Mouse (Mus musculus): Measurements from ENCODE around the gene Sgpp1. TPM values are rescaled to one million over a fixed set of nuclear protein-coding genes. Genes with fewer than 3 reads are reported as not detected.
A peak's percentile ranks its signal among the peaks of the same experiment; 100 is the strongest.

Sgpp1 gene
- polyA plus RNA-seq, 1 experiment from 2014 or later: 10.5 TPM

DNA sequence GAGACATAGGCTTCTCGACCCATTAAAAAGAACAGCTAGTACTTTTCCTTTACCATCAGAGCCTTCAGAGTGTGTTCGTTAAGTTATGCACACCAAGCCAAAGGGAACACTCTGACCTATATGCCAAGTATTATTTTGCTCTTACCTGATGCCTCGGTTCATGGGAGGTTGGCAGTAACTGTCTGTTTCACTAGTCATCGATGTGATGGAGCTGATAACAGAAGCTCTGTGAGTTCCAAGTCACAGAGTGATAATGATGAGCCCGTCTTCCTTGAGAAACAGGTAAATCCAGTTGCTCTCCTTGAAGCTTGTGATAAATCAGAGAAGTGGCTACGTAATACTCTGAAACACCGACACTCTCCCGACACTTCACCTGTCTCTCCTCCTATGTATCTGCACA, 18.2 kb upstream of the Sgpp1 start:
- POLR2A ChIA-PET: no interaction called here

DNA sequence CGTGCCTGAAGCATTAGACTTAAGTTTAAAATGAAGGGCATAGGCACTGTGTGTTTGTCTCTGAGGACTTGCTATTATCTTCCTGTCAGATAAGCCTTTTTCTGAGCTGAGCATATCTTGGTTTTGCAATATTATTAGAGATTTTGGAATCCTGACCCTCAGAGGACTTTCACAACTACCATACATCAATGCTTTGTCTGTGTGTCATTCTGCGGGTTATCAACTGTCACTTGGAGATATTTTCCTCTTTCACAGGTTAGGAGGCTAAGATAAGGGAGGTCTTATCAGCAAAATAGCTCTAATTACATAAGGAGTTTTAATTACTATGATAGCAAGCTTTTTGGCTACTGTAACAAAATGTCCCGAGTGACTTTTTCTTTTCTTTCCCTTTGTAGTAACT, 16.5 kb upstream of the Sgpp1 start:
- in situ Hi-C loops (cut with MboI; ENCODE audit: low pct_unique_long_range_greater_than_20kb): loop anchor here (25.0 kb wide), 1 partner anchor 1415 kb away; no protein-coding TSS in a partner anchor
- ChIA-PET POLR2A (no interaction called here), CTCF (interaction anchor here (0.8 kb wide), 1 partner anchor 17 kb away, joined by 3 read pairs; no protein-coding TSS in a partner anchor)
- ATAC-seq (no peak), DNase-seq (ENCODE audit: low read depth, low spot score) (no peak)
- TF ChIP-seq CTCF (IDR thresholded peaks at IDR 0.05): no peak
- no peaks in the 10 kb centered on the region for H3K27me3 ChIP-seq

More for the DNA sequence above, 18.2 kb upstream of the Sgpp1 start:
- no peak for ATAC-seq
- CTCF ChIA-PET: no interaction called here
- in situ Hi-C loops (cut with MboI; ENCODE audit: low pct_unique_long_range_greater_than_20kb): loop anchor here (25.0 kb wide), 1 partner anchor 1416 kb away; no protein-coding TSS in a partner anchor
- H3K27me3 ChIP-seq: no peaks in the 10 kb centered on the region
- DNase-seq (ENCODE audit: low read depth, low spot score): no peak
- no peak for TF ChIP-seq CTCF (IDR thresholded peaks at IDR 0.05)

DNA sequence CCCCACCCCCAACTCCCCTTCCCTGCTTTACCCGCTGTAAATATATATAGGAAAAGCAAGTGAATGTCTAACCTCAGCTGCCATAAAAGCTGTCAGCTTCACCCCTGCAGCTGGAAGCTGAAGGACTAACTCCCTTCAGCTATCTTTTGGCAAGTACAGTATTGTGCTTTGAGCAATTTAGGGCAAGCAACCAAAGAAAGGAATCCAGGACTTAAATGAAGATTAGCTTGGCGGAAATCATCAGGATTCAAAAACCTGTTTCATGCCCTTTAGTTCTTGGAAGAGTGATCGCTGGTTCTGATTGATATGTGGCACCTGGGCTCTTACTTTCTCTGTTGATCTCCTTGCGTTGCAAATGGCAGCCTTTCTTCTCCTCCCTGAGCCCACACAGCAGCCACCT, 13.0 kb upstream of the Sgpp1 start:
- H3K27me3 ChIP-seq: no peaks in the 10 kb centered on the region
- in situ Hi-C loops (cut with MboI; ENCODE audit: low pct_unique_long_range_greater_than_20kb): no loop called here
- ChIA-PET POLR2A (no interaction called here), CTCF (no interaction called here)
- TF ChIP-seq CTCF (IDR thresholded peaks at IDR 0.05): no peak
- DNase-seq (ENCODE audit: low read depth, low spot score): no peak
- no peak for ATAC-seq

DNA sequence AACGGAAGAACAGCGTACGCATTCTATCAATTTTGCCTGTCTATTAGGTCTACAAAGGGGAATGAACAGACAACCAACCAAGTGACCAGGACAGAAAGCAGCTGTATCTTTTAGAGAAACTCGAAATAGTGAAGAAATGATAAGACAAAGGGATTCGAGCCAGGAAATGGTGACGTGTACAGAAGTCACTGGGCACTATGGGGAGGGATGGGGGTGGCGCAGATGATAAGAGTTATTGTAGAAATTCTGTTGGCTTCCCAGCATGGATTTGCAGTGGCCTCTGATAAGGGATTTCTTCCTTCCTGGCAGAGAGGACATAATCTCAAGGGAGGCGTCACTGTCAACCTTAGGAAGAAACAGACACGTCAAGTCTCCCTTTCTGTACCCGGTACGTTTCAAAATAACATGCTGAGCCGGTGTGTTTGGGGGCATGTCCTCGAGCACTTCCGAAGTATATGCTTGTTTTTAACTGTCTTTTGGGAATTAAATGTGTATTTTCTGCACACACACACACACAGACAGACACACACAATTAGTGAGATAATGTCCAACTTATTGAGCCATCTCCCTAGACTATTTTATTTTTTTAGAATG, 10.3 kb upstream of the Sgpp1 start:
- ATAC-seq: no peak
- ChIA-PET CTCF (no interaction called here), POLR2A (no interaction called here)
- no peak for DNase-seq (ENCODE audit: low read depth, low spot score)
- peaks cover 3% of the 10 kb centered on the region for H3K27me3 ChIP-seq
- in situ Hi-C loops (cut with MboI; ENCODE audit: low pct_unique_long_range_greater_than_20kb): no loop called here
- no peak for TF ChIP-seq CTCF (IDR thresholded peaks at IDR 0.05)

DNA sequence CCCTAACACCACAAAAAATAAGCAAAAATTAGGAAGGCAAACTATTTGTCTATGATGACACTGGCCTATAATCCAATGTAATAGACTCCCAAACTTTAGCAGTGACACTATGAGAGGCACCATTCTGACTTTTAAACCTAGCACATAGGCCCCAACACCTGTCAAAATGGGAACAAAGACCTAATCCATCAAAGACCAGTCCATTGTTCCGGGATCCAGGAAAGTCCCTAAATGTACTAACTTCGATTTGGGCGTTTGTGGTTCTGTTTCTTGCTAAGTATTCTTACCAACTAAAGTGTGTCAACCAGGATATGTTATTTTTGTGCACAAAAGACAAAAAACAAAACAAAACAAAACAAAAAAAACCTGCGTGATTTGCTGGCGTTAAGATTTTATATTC, 6.6 kb upstream of the Sgpp1 start:
- DNase-seq (ENCODE audit: low read depth, low spot score) (no peak), ATAC-seq (no peak)
- ChIA-PET CTCF (no interaction called here), POLR2A (no interaction called here)
- no peak for TF ChIP-seq CTCF (IDR thresholded peaks at IDR 0.05)
- in situ Hi-C loops (cut with MboI; ENCODE audit: low pct_unique_long_range_greater_than_20kb): no loop called here
- peaks cover 3% of the 10 kb centered on the region for H3K27me3 ChIP-seq

DNA sequence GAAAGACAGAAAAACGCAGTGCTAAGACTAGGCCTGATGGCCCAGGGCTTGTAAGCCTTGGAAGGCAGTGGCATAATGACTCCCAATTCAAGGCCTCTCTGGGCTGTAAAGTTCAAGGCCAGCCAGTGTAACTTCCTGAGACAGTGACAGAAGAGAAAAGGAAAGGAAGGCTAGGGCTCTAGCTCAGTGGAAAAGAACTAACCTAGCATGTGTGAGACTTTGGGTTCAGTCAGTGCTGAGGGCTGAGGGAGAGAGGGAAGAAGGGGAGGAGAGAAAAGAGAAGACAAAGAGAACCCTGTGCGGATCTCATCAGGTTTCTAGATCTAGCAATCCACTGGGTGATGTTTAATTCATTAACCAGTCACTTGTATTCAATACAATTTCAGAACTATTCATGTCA, 5.7 kb upstream of the Sgpp1 start:
- in situ Hi-C loops (cut with MboI; ENCODE audit: low pct_unique_long_range_greater_than_20kb): no loop called here

DNA sequence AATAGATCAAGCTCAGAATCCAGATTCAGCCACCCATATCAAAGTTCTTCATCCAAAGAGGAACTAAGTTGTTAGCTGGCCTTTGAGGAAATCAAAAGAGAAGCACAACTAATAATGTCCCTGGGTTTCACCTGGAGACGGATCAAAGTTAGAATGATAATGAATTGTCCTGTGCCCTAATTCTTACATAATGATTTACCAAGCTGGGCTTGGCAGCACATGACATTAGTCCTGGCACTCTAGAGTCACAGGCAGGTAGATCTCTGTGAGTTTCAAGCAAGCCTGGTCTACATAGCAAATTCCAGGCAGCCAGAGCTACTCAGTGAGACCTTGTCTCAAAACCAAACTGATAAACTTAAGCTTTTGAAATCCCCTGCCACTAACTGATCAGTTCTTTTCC, 4.9 kb upstream of the Sgpp1 start:
- no peak for TF ChIP-seq CTCF (IDR thresholded peaks at IDR 0.05)
- DNase-seq (ENCODE audit: low read depth, low spot score) (no peak), ATAC-seq (no peak)
- in situ Hi-C loops (cut with MboI; ENCODE audit: low pct_unique_long_range_greater_than_20kb): no loop called here
- peaks cover 7% of the 10 kb centered on the region for H3K27me3 ChIP-seq
- ChIA-PET CTCF (no interaction called here), POLR2A (no interaction called here)

More for the DNA sequence above, 5.7 kb upstream of the Sgpp1 start:
- H3K27me3 ChIP-seq: peaks cover 7% of the 10 kb centered on the region
- ChIA-PET CTCF (no interaction called here), POLR2A (no interaction called here)
- ATAC-seq (no peak), DNase-seq (ENCODE audit: low read depth, low spot score) (no peak)
- no peak for TF ChIP-seq CTCF (IDR thresholded peaks at IDR 0.05)

DNA sequence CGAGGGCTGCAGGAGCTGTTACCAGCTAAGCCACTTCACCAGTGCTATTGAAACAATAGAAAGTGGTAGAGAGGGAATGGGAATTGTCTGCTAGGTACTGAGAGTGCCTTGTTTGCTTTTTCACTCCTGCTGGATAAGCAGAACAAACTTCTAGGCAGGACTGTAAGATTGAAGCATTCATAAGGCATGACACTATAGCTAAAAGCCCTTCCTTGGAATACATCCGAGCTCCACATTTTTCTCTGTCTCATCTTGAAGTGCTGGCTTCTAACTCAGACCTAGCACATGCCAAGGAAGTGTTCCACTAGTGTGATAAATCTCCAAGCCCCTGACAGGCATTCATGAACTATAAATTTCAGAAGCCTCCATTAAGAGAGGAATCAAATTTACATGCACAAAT, 4.1 kb upstream of the Sgpp1 start:
- POLR2A ChIA-PET: no interaction called here
- DNase-seq (ENCODE audit: low read depth, low spot score) (no peak), ATAC-seq (no peak)
- H3K27me3 ChIP-seq: peaks cover 7% of the 10 kb centered on the region
- in situ Hi-C loops (cut with MboI; ENCODE audit: low pct_unique_long_range_greater_than_20kb): no loop called here
- TF ChIP-seq CTCF (IDR thresholded peaks at IDR 0.05): no peak
- CTCF ChIA-PET: no interaction called here

DNA sequence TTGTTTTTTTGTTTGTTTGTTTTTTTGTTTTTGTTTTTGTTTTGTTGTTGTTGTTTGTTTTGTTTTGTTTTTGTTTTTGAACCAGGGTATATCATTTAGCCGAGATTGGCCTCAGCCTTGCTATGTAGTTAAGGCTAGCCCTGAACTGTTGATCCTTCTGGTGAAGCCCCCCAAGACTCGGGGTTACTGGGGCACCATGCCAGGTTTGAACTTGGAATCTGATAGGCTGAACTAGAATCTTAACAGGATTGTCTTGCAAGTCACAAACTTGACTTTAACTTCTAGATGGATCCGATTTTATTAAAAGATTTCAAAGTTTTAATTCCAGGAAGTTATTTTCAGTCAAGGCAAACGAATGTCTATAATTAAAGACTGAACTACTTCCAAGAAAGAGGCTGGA, 767 bp upstream of the Sgpp1 start:
- no peak for TF ChIP-seq CTCF (IDR thresholded peaks at IDR 0.05)
- ChIA-PET CTCF (no interaction called here), POLR2A (no interaction called here)
- DNase-seq (ENCODE audit: low read depth, low spot score) (no peak), ATAC-seq (no peak)
- peaks cover 3% of the 10 kb centered on the region for H3K27me3 ChIP-seq
- in situ Hi-C loops (cut with MboI; ENCODE audit: low pct_unique_long_range_greater_than_20kb): no loop called here

DNA sequence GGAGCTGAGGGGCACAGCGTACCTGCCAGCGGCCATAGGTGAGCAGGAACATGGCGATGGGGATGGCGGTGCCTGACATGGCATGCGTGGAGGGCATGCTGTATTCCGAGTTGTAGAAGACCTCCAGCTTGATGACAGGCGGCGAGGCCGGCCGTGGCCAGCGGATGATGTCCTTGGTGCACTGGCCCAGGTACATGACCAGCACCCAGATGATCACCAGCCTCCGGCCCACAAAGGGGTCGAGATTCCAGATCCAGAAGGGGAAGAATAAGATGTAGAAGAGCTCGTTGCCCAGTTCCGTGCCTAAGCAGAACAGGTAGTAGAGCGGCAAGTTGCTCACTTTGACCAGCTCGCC, 661 bp downstream of the Sgpp1 start:
- no peak for TF ChIP-seq CTCF (IDR thresholded peaks at IDR 0.05)
- in situ Hi-C loops (cut with MboI; ENCODE audit: low pct_unique_long_range_greater_than_20kb): no loop called here
- peak; percentile 28 for ATAC-seq
- no peak for DNase-seq (ENCODE audit: low read depth, low spot score)
- CTCF ChIA-PET: interaction anchor here (0.8 kb wide), 1 partner anchor 17 kb away, joined by 3 read pairs; no protein-coding TSS in a partner anchor
- POLR2A ChIA-PET: no interaction called here
- H3K27me3 ChIP-seq: peaks cover 3% of the 10 kb centered on the region

DNA sequence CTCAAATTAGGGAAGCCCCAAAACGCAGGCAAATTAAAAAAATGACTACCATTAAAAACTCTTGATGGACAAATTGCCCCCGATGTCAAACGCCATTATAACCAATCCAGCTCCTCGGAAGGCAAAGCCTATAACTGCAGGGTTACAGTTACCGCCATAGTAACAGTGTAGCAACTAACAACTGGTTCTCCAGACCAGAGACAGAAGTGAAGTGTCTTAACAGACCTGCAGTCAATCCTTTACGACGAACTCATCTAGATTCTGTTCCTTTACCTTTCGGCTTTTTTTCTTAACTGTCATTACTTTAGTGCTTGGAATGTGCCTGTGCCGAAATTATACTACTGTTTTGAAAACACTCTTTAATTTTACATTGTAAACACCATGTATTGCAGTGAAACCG, 1.4 kb downstream of the Sgpp1 start:
- TF ChIP-seq CTCF (IDR thresholded peaks at IDR 0.05): no peak
- in situ Hi-C loops (cut with MboI; ENCODE audit: low pct_unique_long_range_greater_than_20kb): no loop called here
- ChIA-PET CTCF (no interaction called here), POLR2A (interaction anchor here (0.6 kb wide), 1 partner anchor 1784 kb away, joined by 3 read pairs; no protein-coding TSS in a partner anchor)
- no peak for ATAC-seq
- DNase-seq (ENCODE audit: low read depth, low spot score): no peak
- H3K27me3 ChIP-seq: peaks cover 3% of the 10 kb centered on the region
